Mouse (Mus musculus): ENCODE measurements around the gene Tmprss9.

DNA sequence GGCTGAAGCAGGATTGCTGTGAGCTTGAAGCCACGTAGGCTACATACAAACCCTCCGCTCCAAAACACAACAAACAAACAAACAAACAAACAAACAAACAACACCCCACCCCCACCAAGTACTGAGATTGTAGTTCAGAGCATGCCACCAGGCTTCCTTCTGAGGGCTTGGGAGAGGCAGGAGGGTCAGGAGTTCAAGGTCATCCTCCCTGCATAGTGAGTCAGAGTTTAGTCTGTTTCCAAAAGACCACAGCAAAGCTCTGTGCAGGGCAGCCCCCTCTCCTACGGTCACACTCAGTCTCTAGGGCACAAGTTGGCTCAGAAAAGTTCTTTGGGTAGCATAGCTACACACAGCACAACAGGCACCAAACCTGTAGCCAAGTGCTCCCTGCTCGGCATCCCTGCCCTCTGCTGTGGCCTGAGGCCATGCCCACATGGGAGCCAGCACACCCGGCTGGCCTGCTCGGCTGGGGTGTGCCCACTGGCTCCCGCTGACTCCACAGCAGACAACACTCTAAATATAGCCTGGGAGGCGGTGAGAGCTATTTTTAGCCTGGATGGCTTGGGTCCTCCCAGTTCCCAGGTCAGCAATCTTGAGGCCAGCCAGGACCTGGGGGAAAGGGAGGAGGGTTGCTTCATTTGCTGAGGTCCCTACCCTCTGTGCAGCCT, 68.8 kb downstream of the Tmprss9 start:
- no peak for TF ChIP-seq CTCF (conservative IDR thresholded peaks at IDR 0.05; ENCODE audit: insufficient read depth, insufficient read length, low read depth, low read length)
- no peak for TF ChIP-seq POLR2A (IDR thresholded peaks at IDR 0.05; ENCODE audit: low read depth, low read length)
